Mouse (Mus musculus) small intestine, adult 2 months (tissue): ENCODE results near the gene 2310011J03Rik. TPM values are rescaled to one million over a fixed set of nuclear protein-coding genes. Genes with fewer than 3 reads are reported as not detected.

ENCODE experiments used
- H3K27ac ChIP-seq: fragments of 200-500 bp; 2 replicates; pipeline ENCODE4 v1.5.1; 2012; ENCODE audit warnings: low read depth, low read length, control low read depth, inconsistent platforms; ENCODE audit not compliant: insufficient read depth
- H3K27me3 ChIP-seq: fragments of 200-500 bp; 2 replicates; pipeline ENCODE4 v1.6.1; 2012; ENCODE audit warnings: mild to moderate bottlenecking, moderate library complexity, low read length, inconsistent platforms; ENCODE audit not compliant: control insufficient read depth, insufficient read depth
- H3K36me3 ChIP-seq: fragments of 200-500 bp; 2 replicates; pipeline ENCODE4 v1.6.1; 2012; ENCODE audit warnings: mild to moderate bottlenecking, low read length, control low read depth, inconsistent platforms; ENCODE audit not compliant: control insufficient read depth, insufficient read depth
- H3K4me1 ChIP-seq: fragments of 200-500 bp; 2 replicates; pipeline ENCODE4 v1.6.1; 2012; ENCODE audit warnings: low read length, inconsistent platforms, mixed read lengths; ENCODE audit not compliant: control insufficient read depth, insufficient read depth, insufficient read length
- H3K4me3 ChIP-seq: fragments of 200-500 bp; 2 replicates; pipeline ENCODE4 v1.5.1; 2012; ENCODE audit warnings: low read depth, mild to moderate bottlenecking, control low read depth, inconsistent platforms, low read length, moderate library complexity
- CTCF ChIP-seq: fragments of 200-500 bp; IDR thresholded peaks from 2 replicates; pipeline ENCODE4 v1.5.1; 2012; ENCODE audit warnings: low read depth, mild to moderate bottlenecking, control low read depth, inconsistent platforms, low read length, moderate library complexity, mixed read lengths; ENCODE audit not compliant: insufficient replicate concordance, insufficient read length; ENCODE audit errors: extremely low read depth
- POLR2A ChIP-seq: fragments of 200-500 bp; IDR thresholded peaks from 2 replicates; pipeline ENCODE4 v1.6.1; 2012; ENCODE audit warnings: low read depth, mild to moderate bottlenecking, control low read depth, inconsistent platforms, low read length, moderate library complexity
- WGBS: fragments of 180-500 bp; shearing (Covaris S2); methylation state at CpG from one replicate; pipeline ENCODE4 v1.1.7; 2018; 5-methylcytosine and 5-hydroxymethylcytosine counted together
- polyA plus RNA-seq: library from polyadenylated mRNA; depleted of rRNA; stranded (reverse); fragments of >200 nt; gene quantifications from 2 replicates; pipeline ENCODE4 v1.2.3, GENCODE M21; 2012

Gene 2310011J03Rik
- polyA plus RNA-seq, 1 experiment, result 74.1 TPM

GRCm38 (mm10) chr10:80315315-80315714, 5.0 kb downstream of the 2310011J03Rik start:
- Histone ChIP-seq H3K4me3 (no peak overlapping the region), H3K27me3 (peaks cover 40% of the 10 kb centered on the region), H3K36me3 (peaks cover 11% of the 10 kb centered on the region; the same call in 1 of the 2 replicates), H3K27ac (no peak overlapping the region), H3K4me1 (peaks cover 11% of the 10 kb centered on the region)
- 50% methylated on average over 27 of the region's 27 CpGs for WGBS
- TF ChIP-seq POLR2A, result no peak
- TF ChIP-seq CTCF, result no peak

GRCm38 (mm10) chr10:80314494-80315001, 5.8 kb downstream of the 2310011J03Rik start:
- Histone ChIP-seq H3K4me1 (peaks cover 10% of the 10 kb centered on the region), H3K27me3 (peaks cover 40% of the 10 kb centered on the region), H3K4me3 (no peak overlapping the region), H3K27ac (no peak overlapping the region), H3K36me3 (peaks cover 11% of the 10 kb centered on the region; the same call in 1 of the 2 replicates)
- TF ChIP-seq CTCF, result no peak
- TF ChIP-seq POLR2A, result no peak
- 50% methylated on average over 16 of the region's 16 CpGs for WGBS

GRCm38 (mm10) chr10:80313627-80314201, 6.6 kb downstream of the 2310011J03Rik start:
- H3K4me3 ChIP-seq, result no peak overlapping the region
- peaks cover 7% of the 10 kb centered on the region; the same call in 1 of the 2 replicates for H3K36me3 ChIP-seq
- WGBS, result 23% methylated on average over 20 of the region's 20 CpGs
- H3K27me3 ChIP-seq, result peaks cover 40% of the 10 kb centered on the region
- TF ChIP-seq CTCF (no peak), POLR2A (no peak)
- H3K27ac ChIP-seq, result no peak overlapping the region
- peaks cover 3% of the 10 kb centered on the region for H3K4me1 ChIP-seq

- peaks cover 3% of the 10 kb centered on the region; the same call in 1 of the 2 replicates for H3K36me3 ChIP-seq
- no peak overlapping the region for H3K27ac ChIP-seq
- 58% methylated on average over 54 of the region's 54 CpGs for WGBS
- TF ChIP-seq CTCF (no peak), POLR2A (no peak)
- H3K4me1 ChIP-seq, result peaks cover 3% of the 10 kb centered on the region
- H3K4me3 ChIP-seq, result no peak overlapping the region
- H3K27me3 ChIP-seq, result peaks cover 40% of the 10 kb centered on the region
Observed at GRCm38 (mm10) chr10:80312586-80313504, 7.5 kb downstream of the 2310011J03Rik start.

GRCm38 (mm10) chr10:80311560-80311959, 8.8 kb downstream of the 2310011J03Rik start:
- H3K4me1 ChIP-seq, result peaks cover 3% of the 10 kb centered on the region
- 75% methylated on average over 16 of the region's 16 CpGs for WGBS
- TF ChIP-seq POLR2A, result no peak
- TF ChIP-seq CTCF, result no peak
- peaks cover 40% of the 10 kb centered on the region for H3K27me3 ChIP-seq
- H3K4me3 ChIP-seq, result no peak overlapping the region
- no peak overlapping the region for H3K27ac ChIP-seq
- H3K36me3 ChIP-seq, result no peaks in the 10 kb centered on the region

GRCm38 (mm10) chr10:80304862-80305261, 15.5 kb downstream of the 2310011J03Rik start:
- Histone ChIP-seq H3K27me3 (peaks cover 27% of the 10 kb centered on the region), H3K4me3 (peak overlapping the region; percentile 43), H3K27ac (no peak overlapping the region), H3K4me1 (no peaks in the 10 kb centered on the region; the same call in 1 of the 2 replicates), H3K36me3 (no peaks in the 10 kb centered on the region)
- no peak for TF ChIP-seq CTCF
- no peak for TF ChIP-seq POLR2A
- WGBS, result 11% methylated on average over 25 of the region's 25 CpGs

- H3K27ac ChIP-seq, result no peak overlapping the region
- no peaks in the 10 kb centered on the region for H3K36me3 ChIP-seq
- no peaks in the 10 kb centered on the region; the same call in 1 of the 2 replicates for H3K4me1 ChIP-seq
- WGBS, result 24% methylated on average over 12 of the region's 12 CpGs
- peaks cover 30% of the 10 kb centered on the region for H3K27me3 ChIP-seq
- peak overlapping the region; percentile 43 for H3K4me3 ChIP-seq
- no peak for TF ChIP-seq POLR2A
- no peak for TF ChIP-seq CTCF
Observed at GRCm38 (mm10) chr10:80304458-80304857, 15.9 kb downstream of the 2310011J03Rik start.
